Mouse (Mus musculus) hindbrain, embryonic 10.5 days (tissue): ENCODE data around the gene Fen1. TPM values are rescaled to one million over a fixed set of nuclear protein-coding genes. Genes with fewer than 3 reads are reported as not detected.

ENCODE experiments used
- DNase-seq: peaks from one replicate; pipeline ENCODE4 v3.0.0-alpha.2; 2017; ENCODE audit warnings: low spot score
- H3K27ac ChIP-seq: fragments of 300-500 bp; sonication (generic); 2 replicates; pipeline ENCODE4 v1.5.1; 2016; ENCODE audit warnings: mild to moderate bottlenecking, moderate library complexity
- H3K27me3 ChIP-seq: fragments of 300-500 bp; sonication (generic); 2 replicates; pipeline ENCODE4 v1.6.1; 2016; ENCODE audit warnings: mild to moderate bottlenecking; ENCODE audit not compliant: poor library complexity, insufficient read depth, severe bottlenecking
- H3K36me3 ChIP-seq: fragments of 300-500 bp; sonication (generic); 2 replicates; pipeline ENCODE4 v1.6.1; 2016; ENCODE audit warnings: mild to moderate bottlenecking, moderate library complexity
- H3K4me1 ChIP-seq: fragments of 300-500 bp; sonication (generic); replicated peaks from 2 replicates; pipeline ENCODE4 v1.6.1; 2016; ENCODE audit warnings: mild to moderate bottlenecking
- H3K4me3 ChIP-seq: fragments of 300-500 bp; sonication (generic); 2 replicates; pipeline ENCODE4 v1.5.1; 2016; ENCODE audit warnings: mild to moderate bottlenecking, moderate library complexity
- H3K9me3 ChIP-seq: fragments of 300-500 bp; sonication (generic); 2 replicates; pipeline ENCODE4 v1.6.1; 2016; ENCODE audit warnings: mild to moderate bottlenecking, moderate library complexity
- WGBS: fragments of 180-500 bp; shearing (Covaris S2); methylation state at CpG from one replicate; pipeline ENCODE4 v1.1.7; 2016; 5-methylcytosine and 5-hydroxymethylcytosine counted together
- polyA plus RNA-seq: library from polyadenylated mRNA; unstranded; fragments of >200 nt; fragmentation: Nextera tagmentation; extraction: Ambion mirVana; gene quantifications from 2 replicates; pipeline ENCODE4 v1.2.1, GENCODE M21; 2016

The Fen1 gene
- polyA plus RNA-seq = 135 and 181 TPM in 2 replicates

- H3K9me3 ChIP-seq = no peaks in the 10 kb centered on the region
- H3K4me1 ChIP-seq = peaks cover 17% of the 10 kb centered on the region
- DNase-seq = peak; percentile 93
- peaks cover 65% of the 10 kb centered on the region for H3K36me3 ChIP-seq
- no peaks in the 10 kb centered on the region for H3K27me3 ChIP-seq
- H3K4me3 ChIP-seq = peak within 1 kb of the TSS; percentile 97
- WGBS = under 1% methylated on average over 40 of the region's 40 CpGs
- H3K27ac ChIP-seq = peak within 1 kb of the TSS; percentile 99
These were observed at the start of gene Fen1, which contains the start of gene Tmem258 for GRCm38 (mm10) chr19:10203848-10204615. Fen1 (minus strand) TSS chr19:10204169. Tmem258 (plus strand) TSS chr19:10204014.

DNA sequence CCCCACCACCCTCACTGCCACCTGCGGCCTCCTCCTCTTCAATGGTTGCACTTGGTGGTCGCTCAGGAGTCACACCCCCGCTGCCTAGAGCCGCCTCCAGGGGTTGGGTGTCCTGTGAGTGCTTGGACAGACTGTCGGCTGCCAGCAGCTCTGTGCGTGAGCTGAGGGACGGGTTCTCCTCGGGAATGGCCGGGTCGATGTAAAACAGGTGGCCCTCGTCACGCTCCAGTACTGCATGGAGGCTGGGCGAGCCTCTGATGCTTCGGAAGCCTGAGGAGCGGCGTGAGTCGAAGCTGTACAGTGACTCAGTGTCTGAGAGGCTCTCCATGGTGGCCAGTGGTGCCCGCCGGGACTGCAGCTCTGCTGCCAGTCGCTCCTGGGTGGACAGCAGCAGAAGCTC, 44.2 kb upstream of the Fen1 start:
- no peaks in the 10 kb centered on the region for H3K36me3 ChIP-seq
- peaks cover 13% of the 10 kb centered on the region; the same call in 1 of the 2 replicates for H3K27me3 ChIP-seq
- no peak overlapping the region for H3K4me3 ChIP-seq
- H3K9me3 ChIP-seq = no peaks in the 10 kb centered on the region
- 56% methylated on average over 20 of the region's 20 CpGs for WGBS
- no peak for DNase-seq
- no peak overlapping the region for H3K27ac ChIP-seq
- H3K4me1 ChIP-seq = peaks cover 32% of the 10 kb centered on the region

GRCm38 (mm10) chr19:10247165-10247564, 43.2 kb upstream of the Fen1 start:
- Histone ChIP-seq H3K36me3 (no peaks in the 10 kb centered on the region), H3K9me3 (no peaks in the 10 kb centered on the region), H3K4me1 (peaks cover 40% of the 10 kb centered on the region), H3K27ac (0 out of 2 replicates have a peak overlapping the region, but pooled peaks have one; percentile 16), H3K4me3 (no peak overlapping the region), H3K27me3 (peaks cover 13% of the 10 kb centered on the region; the same call in 1 of the 2 replicates)
- DNase-seq = no peak
- WGBS = 43% methylated on average over 6 of the region's 6 CpGs

- Histone ChIP-seq H3K36me3 (no peaks in the 10 kb centered on the region), H3K27me3 (peaks cover 27% of the 10 kb centered on the region), H3K9me3 (0 out of 2 replicates have a peak, but pooled peaks cover 3% of the 10 kb centered on the region), H3K27ac (0 out of 2 replicates have a peak overlapping the region, but pooled peaks have one; percentile 10), H3K4me3 (no peak overlapping the region), H3K4me1 (peaks cover 58% of the 10 kb centered on the region)
- DNase-seq = peak; percentile 50
- 28% methylated on average over 3 of the region's 3 CpGs for WGBS
These were observed 40.2 kb upstream of the Fen1 start for GRCm38 (mm10) chr19:10244183-10244582.

- H3K9me3 ChIP-seq = 0 out of 2 replicates have a peak, but pooled peaks cover 3% of the 10 kb centered on the region
- 5% methylated on average over 8 of the region's 8 CpGs for WGBS
- H3K36me3 ChIP-seq = no peaks in the 10 kb centered on the region
- peaks cover 56% of the 10 kb centered on the region for H3K4me1 ChIP-seq
- peaks cover 27% of the 10 kb centered on the region for H3K27me3 ChIP-seq
- H3K27ac ChIP-seq = peak overlapping the region; percentile 75
- H3K4me3 ChIP-seq = 0 out of 2 replicates have a peak overlapping the region, but pooled peaks have one; percentile 3
- DNase-seq = peak; percentile 51
These were observed 38.9 kb upstream of the Fen1 start for GRCm38 (mm10) chr19:10242916-10243315.

DNA sequence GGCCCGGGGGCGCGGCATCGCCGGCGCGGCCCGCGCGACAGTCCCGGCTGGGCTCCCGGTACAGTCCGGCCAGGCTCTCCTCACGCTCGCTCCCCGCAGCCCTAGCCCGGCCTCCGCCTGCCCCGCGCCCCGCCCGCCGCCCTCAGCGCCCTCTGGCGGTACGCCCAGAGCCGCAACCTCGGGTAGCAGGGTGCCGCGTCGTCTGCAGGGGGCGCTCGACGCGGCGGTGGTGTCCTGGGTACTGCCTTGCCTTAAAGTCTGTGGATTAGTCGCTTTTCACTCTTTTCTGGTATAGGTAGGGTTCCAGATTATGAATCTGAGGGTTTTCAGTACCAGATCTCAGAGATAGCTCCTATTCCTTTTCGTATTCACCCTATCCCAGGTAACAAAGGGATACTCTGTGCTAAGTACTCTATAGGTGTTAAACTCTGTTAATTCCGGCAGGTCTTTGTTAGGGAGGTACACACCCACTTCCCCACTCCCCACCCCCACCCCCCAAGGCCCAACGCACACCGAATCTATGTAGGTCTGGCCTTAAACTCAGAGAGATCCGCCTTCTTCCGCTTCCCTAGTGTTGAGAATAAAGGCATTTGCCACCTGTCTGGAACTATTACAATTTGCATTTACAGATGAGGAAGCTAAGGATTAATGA, 36.8 kb upstream of the Fen1 start, which contains the start of gene Myrf:
TSS of gene Myrf (minus strand) at position 95 of the 652 bp plus-strand sequence.
- DNase-seq = peak; percentile 86
- H3K27ac ChIP-seq = peak within 1 kb of the TSS; percentile 85
- 9% methylated on average over 43 of the region's 43 CpGs for WGBS

DNA sequence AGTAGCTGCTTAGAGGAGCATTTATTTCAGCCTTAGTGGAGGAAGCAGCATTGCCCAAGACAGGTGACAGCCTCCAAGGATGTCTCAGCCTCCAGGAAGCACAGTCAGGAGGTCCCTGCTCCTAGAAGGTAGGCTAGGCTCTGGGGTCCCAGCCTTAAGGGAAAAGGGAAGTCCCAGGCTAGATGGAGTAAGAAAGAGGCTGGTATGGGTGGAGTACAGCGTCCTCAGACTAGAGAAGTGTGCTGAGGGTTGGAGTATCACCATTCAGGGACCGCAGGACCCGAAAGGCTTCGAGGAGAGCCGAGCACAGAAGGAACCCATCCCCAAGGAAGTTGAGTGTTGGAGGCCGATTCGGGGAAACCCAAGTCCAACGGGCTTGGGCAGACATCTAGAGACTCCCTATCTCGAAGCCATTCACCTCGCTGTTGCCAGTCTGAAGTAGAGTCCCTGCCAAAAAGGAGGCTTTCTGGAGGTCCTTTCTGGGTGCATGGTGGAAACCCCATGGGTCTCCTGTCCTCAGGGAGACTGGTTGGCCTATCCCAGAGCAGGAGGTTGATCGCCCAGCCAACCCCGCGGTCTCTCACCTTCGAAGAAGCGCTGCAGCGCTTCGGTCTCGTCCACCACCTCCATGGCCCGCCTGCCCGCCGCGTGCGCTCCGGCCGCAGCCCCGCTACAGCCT, 36.1 kb upstream of the Fen1 start:
- Histone ChIP-seq H3K4me1 (peaks cover 43% of the 10 kb centered on the region), H3K27ac (peak overlapping the region; percentile 85), H3K36me3 (no peaks in the 10 kb centered on the region), H3K4me3 (peak overlapping the region; percentile 62), H3K27me3 (peaks cover 19% of the 10 kb centered on the region), H3K9me3 (0 out of 2 replicates have a peak, but pooled peaks cover 3% of the 10 kb centered on the region)
- WGBS = 4% methylated on average over 26 of the region's 26 CpGs
- DNase-seq = no peak

More for the DNA sequence above, 36.8 kb upstream of the Fen1 start, which contains the start of gene Myrf:
- Histone ChIP-seq H3K4me1 (peaks cover 45% of the 10 kb centered on the region), H3K9me3 (0 out of 2 replicates have a peak, but pooled peaks cover 3% of the 10 kb centered on the region), H3K4me3 (peak within 1 kb of the TSS; percentile 62), H3K27me3 (peaks cover 19% of the 10 kb centered on the region), H3K36me3 (no peaks in the 10 kb centered on the region)

- no peak for DNase-seq
- 0 out of 2 replicates have a peak, but pooled peaks cover 3% of the 10 kb centered on the region for H3K9me3 ChIP-seq
- peak overlapping the region; percentile 62; the same call in 1 of the 2 replicates for H3K4me3 ChIP-seq
- H3K36me3 ChIP-seq = no peaks in the 10 kb centered on the region
- no peak overlapping the region for H3K27ac ChIP-seq
- H3K27me3 ChIP-seq = peaks cover 19% of the 10 kb centered on the region
- 42% methylated on average over 2 of the region's 2 CpGs for WGBS
- H3K4me1 ChIP-seq = peaks cover 43% of the 10 kb centered on the region
These were observed 35.5 kb upstream of the Fen1 start for GRCm38 (mm10) chr19:10239419-10239818.

- 62% methylated on average over 3 of the region's 3 CpGs for WGBS
- H3K27ac ChIP-seq = no peak overlapping the region
- DNase-seq = no peak
- H3K27me3 ChIP-seq = peaks cover 19% of the 10 kb centered on the region
- H3K36me3 ChIP-seq = no peaks in the 10 kb centered on the region
- H3K4me3 ChIP-seq = no peak overlapping the region
- H3K9me3 ChIP-seq = 0 out of 2 replicates have a peak, but pooled peaks cover 3% of the 10 kb centered on the region
- H3K4me1 ChIP-seq = peaks cover 34% of the 10 kb centered on the region
These were observed 34.5 kb upstream of the Fen1 start for GRCm38 (mm10) chr19:10238477-10238876.

- H3K27ac ChIP-seq = no peak overlapping the region
- H3K4me3 ChIP-seq = no peak overlapping the region
- H3K9me3 ChIP-seq = 0 out of 2 replicates have a peak, but pooled peaks cover 3% of the 10 kb centered on the region
- peaks cover 21% of the 10 kb centered on the region for H3K27me3 ChIP-seq
- H3K4me1 ChIP-seq = peaks cover 44% of the 10 kb centered on the region
- H3K36me3 ChIP-seq = no peaks in the 10 kb centered on the region
- WGBS = 88% methylated on average over 9 of the region's 9 CpGs
- DNase-seq = no peak
These were observed 32.0 kb upstream of the Fen1 start for GRCm38 (mm10) chr19:10235784-10236565.

GRCm38 (mm10) chr19:10232327-10233017, 28.5 kb upstream of the Fen1 start:
- no peaks in the 10 kb centered on the region for H3K9me3 ChIP-seq
- peaks cover 41% of the 10 kb centered on the region for H3K4me1 ChIP-seq
- no peak for DNase-seq
- no peaks in the 10 kb centered on the region for H3K36me3 ChIP-seq
- H3K27me3 ChIP-seq = peaks cover 4% of the 10 kb centered on the region; the same call in 1 of the 2 replicates
- 30% methylated on average over 9 of the region's 9 CpGs for WGBS
- H3K27ac ChIP-seq = peak overlapping the region; percentile 50; the same call in 1 of the 2 replicates
- no peak overlapping the region for H3K4me3 ChIP-seq
